Mouse (Mus musculus) neural tube, embryonic 10.5 days (tissue): ENCODE data around the gene Padi2.

Experiments
- DNase-seq: peaks from one replicate; pipeline ENCODE4 v3.0.0-alpha.2; 2017; ENCODE audit warnings: low spot score; ENCODE audit errors: extremely low spot score

The Padi2 gene

GRCm38 (mm10) chr4:140881026-140881670 is 25.0 kb upstream of the Padi2 start:
- no peak for DNase-seq

- no peak for DNase-seq
These were observed 24.4 kb upstream of the Padi2 start for GRCm38 (mm10) chr4:140881771-140882170.

- DNase-seq = no peak
These were observed 23.8 kb upstream of the Padi2 start for GRCm38 (mm10) chr4:140882365-140882764.

- DNase-seq = no peak
These were observed 23.2 kb upstream of the Padi2 start for GRCm38 (mm10) chr4:140882981-140883380.

GRCm38 (mm10) chr4:140883852-140884251 is 22.3 kb upstream of the Padi2 start:
- no peak for DNase-seq

GRCm38 (mm10) chr4:140891525-140892162 is 14.5 kb upstream of the Padi2 start:
- no peak for DNase-seq

GRCm38 (mm10) chr4:140892163-140892530 is 14.0 kb upstream of the Padi2 start:
- no peak for DNase-seq

- no peak for DNase-seq
These were observed 1.2 kb upstream of the Padi2 start for GRCm38 (mm10) chr4:140904776-140905425.

- no peak for DNase-seq
These were observed 695 bp upstream of the Padi2 start for GRCm38 (mm10) chr4:140905426-140905871.

- no peak for DNase-seq
These were observed 710 bp downstream of the Padi2 start for GRCm38 (mm10) chr4:140906827-140907280.

- DNase-seq = no peak
These were observed 1.3 kb downstream of the Padi2 start for GRCm38 (mm10) chr4:140907306-140908024.

GRCm38 (mm10) chr4:140908627-140909026 is 2.5 kb downstream of the Padi2 start:
- DNase-seq = no peak

- no peak for DNase-seq
These were observed 3.4 kb downstream of the Padi2 start for GRCm38 (mm10) chr4:140909536-140909935.

- no peak for DNase-seq
These were observed 4.6 kb downstream of the Padi2 start for GRCm38 (mm10) chr4:140910661-140911310.

GRCm38 (mm10) chr4:140911416-140911815 is 5.3 kb downstream of the Padi2 start:
- DNase-seq = no peak

- DNase-seq = no peak
These were observed 6.2 kb downstream of the Padi2 start for GRCm38 (mm10) chr4:140912271-140912833.

GRCm38 (mm10) chr4:140913565-140913964 is 7.4 kb downstream of the Padi2 start:
- DNase-seq = no peak

- DNase-seq = no peak
These were observed 8.6 kb downstream of the Padi2 start for GRCm38 (mm10) chr4:140914731-140915131.

GRCm38 (mm10) chr4:140915235-140915634 is 9.1 kb downstream of the Padi2 start:
- no peak for DNase-seq

GRCm38 (mm10) chr4:140916296-140916695 is 10.2 kb downstream of the Padi2 start:
- DNase-seq = no peak

- DNase-seq = no peak
These were observed 11.3 kb downstream of the Padi2 start for GRCm38 (mm10) chr4:140917451-140917850.
